In the genomic region with DNA sequence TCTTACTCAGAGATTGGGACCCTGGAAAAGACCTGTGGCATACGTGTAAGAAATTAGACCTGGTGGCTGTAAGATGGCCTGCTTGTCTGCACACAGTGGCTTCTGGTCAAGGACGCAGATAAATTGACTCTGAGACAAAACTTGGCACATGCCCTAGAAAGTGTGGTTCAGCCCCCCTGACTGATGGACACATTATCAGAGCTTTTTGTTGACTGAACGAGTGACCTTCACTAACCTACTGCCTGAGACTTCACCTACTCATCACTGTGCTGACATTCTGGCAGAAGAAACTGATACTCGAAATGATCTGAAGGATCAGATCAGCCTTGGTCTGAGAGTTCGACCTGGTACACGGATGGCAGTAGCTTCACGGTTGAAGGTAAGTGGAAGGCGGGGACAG, we compare ENCODE assay signal across 6 mouse cellular contexts.
DNase-seq lines count a peak whose midpoint lies in the region.

No protein-coding gene starts in this region.

- DNase-seq in adrenal gland, adult (ENCODE audit: inconsistent age in 2 of 2, low spot score in 1 of 2): peak; percentile 29 to 68
- peak; percentile 57 for DNase-seq in adrenal gland, adult 2 months
- peak; percentile 30 for DNase-seq in adrenal gland, adult 8-10 months
- DNase-seq in adrenal gland, postnatal 10 days: peak; percentile 10
- DNase-seq in adrenal gland, postnatal 14 days: peak; percentile 36
- peak; percentile 11 to 15 for DNase-seq in adrenal gland, postnatal 36 days

Comparison
In these comparisons a context has a peak if more than half of its experiments do, and no peak if none do; other contexts are left out.
1. Peak in every context shown above with its lines: DNase-seq.